Mouse (Mus musculus) kidney, adult 2 months (tissue): ENCODE results near the gene Atrnl1.

ENCODE experiments used
- CTCF ChIP-seq: fragments of 200-500 bp; conservative IDR thresholded peaks from 2 replicates; pipeline ENCODE4 v1.5.1; 2011; ENCODE audit warnings: low read depth, mild to moderate bottlenecking, control low read depth, low read length, moderate library complexity, mixed read lengths; ENCODE audit not compliant: insufficient read depth, insufficient read length
- POLR2A ChIP-seq: fragments of 200-500 bp; IDR thresholded peaks from one replicate; pipeline ENCODE4 v1.6.1; 2011; ENCODE audit warnings: low read depth, low read length, control low read depth

DNA sequence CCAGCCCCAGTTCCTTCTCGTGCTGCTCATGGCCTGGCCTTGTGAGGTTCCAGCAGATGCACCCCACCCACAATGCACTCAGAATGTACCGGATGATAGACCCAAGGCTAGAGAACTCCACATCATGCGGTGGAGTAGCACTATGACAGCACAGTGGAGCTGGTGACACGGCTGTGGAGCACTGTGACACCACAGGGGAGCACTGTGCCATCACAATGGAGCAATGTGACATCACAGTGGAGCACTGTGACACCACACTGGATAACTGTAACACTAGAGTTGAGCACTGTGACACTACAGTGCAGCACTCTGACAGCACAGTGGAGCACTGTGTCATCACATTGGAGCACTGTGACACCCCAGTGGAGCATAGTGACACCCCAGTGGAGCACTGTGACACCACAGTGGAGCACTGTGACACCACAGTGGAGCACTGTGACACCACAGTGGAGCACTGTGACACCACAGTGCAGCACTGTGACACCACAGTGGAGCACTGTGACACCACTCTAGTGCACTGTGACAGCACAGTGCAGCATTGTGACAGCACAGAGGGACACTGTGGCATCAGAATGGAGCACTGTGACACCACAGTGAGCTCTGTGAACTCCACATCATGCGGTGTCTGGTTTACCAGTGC lies 502.4 kb downstream of the Atrnl1 start:
- TF ChIP-seq CTCF (no peak), POLR2A (no peak)
